Mouse (Mus musculus): ENCODE measurements around the gene Thrsp.

- TF ChIP-seq TAL1 (IDR thresholded peaks at IDR 0.05; ENCODE audit: low read length): no peak
- no peak for TF ChIP-seq GATA1 (IDR thresholded peaks at IDR 0.05; ENCODE audit: low read length)
These were observed 29.6 kb upstream of the Thrsp start for GRCm38 (mm10) chr7:97447050-97447531.

Measured in erythroblast, embryonic 14.5 days (primary cell).